Mouse (Mus musculus): ENCODE results near the gene Bora.

Bora gene

GRCm38 (mm10) chr14:99121584-99122339 lies 75.7 kb downstream of the Bora start:
- peaks cover 7% of the 10 kb centered on the region for H3K4me1 ChIP-seq (replicated peaks; ENCODE audit: low read depth, low read length)
- no peaks in the 10 kb centered on the region for H3K9me3 ChIP-seq (ENCODE audit: low read length)
- H3K36me3 ChIP-seq (ENCODE audit: insufficient read depth, low read length): peaks cover 19% of the 10 kb centered on the region
- TF ChIP-seq CTCF (conservative IDR thresholded peaks at IDR 0.05; ENCODE audit: low read length): no peak
- no peak for TF ChIP-seq POU5F1 (IDR thresholded peaks at IDR 0.05; ENCODE audit: borderline replicate concordance, low read length)
- TF ChIP-seq NANOG (IDR thresholded peaks at IDR 0.05; ENCODE audit: borderline replicate concordance, low read length): no peak
- no peaks in the 10 kb centered on the region for H3K27me3 ChIP-seq (ENCODE audit: insufficient read depth, low read length)
- no peak overlapping the region for H3K4me3 ChIP-seq (replicated peaks; ENCODE audit: low read length)

- no peaks in the 10 kb centered on the region for H3K9me3 ChIP-seq (ENCODE audit: low read length)
- no peaks in the 10 kb centered on the region for H3K27me3 ChIP-seq (ENCODE audit: insufficient read depth, low read length)
- H3K4me1 ChIP-seq (replicated peaks; ENCODE audit: low read depth, low read length): peaks cover 7% of the 10 kb centered on the region
- TF ChIP-seq NANOG (IDR thresholded peaks at IDR 0.05; ENCODE audit: borderline replicate concordance, low read length) (no peak), CTCF (conservative IDR thresholded peaks at IDR 0.05; ENCODE audit: low read length) (no peak)
- peaks cover 11% of the 10 kb centered on the region for H3K36me3 ChIP-seq (ENCODE audit: insufficient read depth, low read length)
- H3K4me3 ChIP-seq (replicated peaks; ENCODE audit: low read length): no peak overlapping the region
These were observed 78.1 kb downstream of the Bora start for GRCm38 (mm10) chr14:99124076-99124475.
